Mouse (Mus musculus) intestine, embryonic 15.5 days (tissue): ENCODE results near the gene Gpx3. TPM values are rescaled to one million over a fixed set of nuclear protein-coding genes. Genes with fewer than 3 reads are reported as not detected.
"Not testable (repeated sequence)": the region's sequence is repeated elsewhere in the genome, so short reads cannot be mapped to it uniquely, and the experiment has no call there.

Source experiments
- ATAC-seq: fragments of 200-750 bp; cut with Nextera tagmentation; 2 replicates; pipeline ENCODE4 v1.8.0; 2017; ENCODE audit warnings: moderate TSS enrichment, moderate library complexity
- H3K27ac ChIP-seq: fragments of 300-500 bp; sonication (generic); 2 replicates; pipeline ENCODE4 v1.5.1; 2015; ENCODE audit warnings: mild to moderate bottlenecking, inconsistent platforms
- H3K27me3 ChIP-seq: fragments of 300-500 bp; sonication (generic); replicated peaks from 2 replicates; pipeline ENCODE4 v1.6.1; 2015; ENCODE audit warnings: inconsistent platforms
- H3K36me3 ChIP-seq: fragments of 300-500 bp; sonication (generic); 2 replicates; pipeline ENCODE4 v1.6.1; 2015; ENCODE audit warnings: inconsistent platforms
- H3K4me1 ChIP-seq: fragments of 300-500 bp; sonication (generic); replicated peaks from 2 replicates; pipeline ENCODE4 v1.6.1; 2015; ENCODE audit warnings: inconsistent platforms
- H3K4me2 ChIP-seq: fragments of 300-500 bp; sonication (generic); replicated peaks from 2 replicates; pipeline ENCODE4 v1.6.1; 2015; ENCODE audit warnings: mild to moderate bottlenecking, inconsistent platforms
- H3K4me3 ChIP-seq: fragments of 300-500 bp; sonication (generic); replicated peaks from 2 replicates; pipeline ENCODE4 v1.5.1; 2015; ENCODE audit warnings: inconsistent platforms
- H3K9ac ChIP-seq: fragments of 300-500 bp; sonication (generic); 2 replicates; pipeline ENCODE4 v1.6.1; 2015; ENCODE audit warnings: inconsistent platforms
- H3K9me3 ChIP-seq: fragments of 300-500 bp; sonication (generic); 2 replicates; pipeline ENCODE4 v1.6.1; 2016; ENCODE audit warnings: inconsistent platforms
- WGBS: fragments of 180-500 bp; shearing (Covaris S2); methylation state at CpG from one replicate; pipeline ENCODE4 v1.1.7; 2015; 5-methylcytosine and 5-hydroxymethylcytosine counted together
- polyA plus RNA-seq: library from polyadenylated mRNA; unstranded; fragments of >200 nt; fragmentation: Nextera tagmentation; extraction: Ambion mirVana; gene quantifications from 2 replicates; pipeline ENCODE4 v1.2.1, GENCODE M21; 2015

The Gpx3 gene
- polyA plus RNA-seq, 1 experiment from 2014 or later = 308 TPM

DNA sequence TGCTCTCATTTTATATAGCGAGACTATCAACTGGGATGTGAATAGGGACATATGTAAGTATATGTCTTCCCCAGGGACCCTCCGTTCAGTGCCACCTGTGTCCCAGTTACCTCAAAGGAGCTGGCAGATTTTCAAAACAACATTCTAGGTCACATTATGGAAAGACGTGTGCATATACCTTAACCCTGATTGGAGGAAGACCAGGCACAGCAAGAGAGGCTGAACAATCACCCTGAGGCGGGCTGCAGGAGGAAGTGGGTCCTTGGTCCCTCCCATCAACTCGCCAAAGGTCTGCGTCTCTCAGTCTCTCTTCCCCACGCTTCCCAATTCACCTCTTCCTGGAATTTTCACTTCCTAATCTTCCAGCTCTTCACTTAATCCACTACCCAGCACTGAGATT, 54.7 kb downstream of the Gpx3 start:
- no peaks in the 10 kb centered on the region for H3K27me3 ChIP-seq
- H3K27ac ChIP-seq = no peak overlapping the region
- no peak overlapping the region for H3K9ac ChIP-seq
- 65% methylated on average over 7 of the region's 7 CpGs for WGBS
- H3K4me1 ChIP-seq = peaks cover 14% of the 10 kb centered on the region
- ATAC-seq = no peak
- no peaks in the 10 kb centered on the region for H3K36me3 ChIP-seq
- no peaks in the 10 kb centered on the region for H3K9me3 ChIP-seq
- H3K4me3 ChIP-seq = no peak overlapping the region
- H3K4me2 ChIP-seq = no peak overlapping the region

DNA sequence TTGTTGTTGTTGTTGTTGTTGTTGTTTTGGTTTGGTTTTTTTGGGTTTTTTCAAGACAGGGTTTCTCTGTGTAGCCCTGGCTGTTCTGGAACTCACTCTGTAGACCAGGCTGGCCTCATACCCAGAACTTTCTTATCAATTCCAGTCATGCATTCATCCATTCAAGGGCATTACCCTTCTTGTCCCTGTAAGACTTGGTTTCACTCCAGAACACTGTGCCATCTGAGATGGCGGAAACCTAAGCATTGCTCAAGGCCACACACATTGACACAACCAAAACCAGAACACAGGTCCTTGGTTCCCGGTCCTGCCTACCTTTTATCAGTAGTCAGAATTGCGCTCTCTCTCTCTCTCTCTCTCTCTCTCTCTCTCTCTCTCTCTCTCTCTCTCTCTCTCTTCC, 55.5 kb downstream of the Gpx3 start:
- H3K4me2 ChIP-seq, H3K27ac ChIP-seq, H3K9me3 ChIP-seq, H3K27me3 ChIP-seq, H3K9ac ChIP-seq, H3K36me3 ChIP-seq, H3K4me3 ChIP-seq, ATAC-seq: not testable (repeated sequence)
- peaks cover 17% of the 10 kb centered on the region for H3K4me1 ChIP-seq
- WGBS = 92% methylated on average over 3 of the region's 3 CpGs

DNA sequence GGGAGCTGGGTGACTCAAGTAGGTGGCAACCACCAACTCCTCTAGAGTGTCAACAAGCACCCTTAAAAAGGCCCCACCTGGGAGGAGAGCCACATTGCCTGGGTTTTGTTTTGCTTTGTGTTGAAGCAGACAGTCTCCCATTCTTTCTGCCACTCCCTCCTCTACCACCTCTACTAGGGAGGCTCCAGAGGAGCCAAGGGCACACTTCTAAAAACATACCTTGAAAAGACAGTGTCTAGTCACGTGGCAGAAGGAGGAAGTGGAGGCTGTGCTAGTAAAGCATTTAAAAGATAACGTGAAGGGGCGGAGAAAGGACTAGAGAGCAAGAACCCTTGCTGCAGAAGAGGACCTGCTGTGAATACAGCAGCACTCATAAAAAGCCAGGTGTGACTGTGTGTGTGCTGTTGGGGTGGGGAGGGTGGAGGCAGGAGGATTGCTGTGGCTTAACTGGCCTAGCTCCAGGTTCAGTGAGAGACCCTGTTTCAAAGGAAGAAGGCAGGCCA, 56.4 kb downstream of the Gpx3 start:
- Histone ChIP-seq H3K9ac (no peak overlapping the region), H3K27me3 (no peaks in the 10 kb centered on the region), H3K36me3 (no peaks in the 10 kb centered on the region), H3K4me1 (peaks cover 19% of the 10 kb centered on the region), H3K4me3 (no peak overlapping the region), H3K4me2 (no peak overlapping the region; the same call in 1 of the 2 replicates), H3K9me3 (no peaks in the 10 kb centered on the region), H3K27ac (peak overlapping the region; percentile 45)
- 23% methylated on average over 3 of the region's 3 CpGs for WGBS
- peak; percentile 42 for ATAC-seq

Other genes starting within 250 kb of the Gpx3 start
- gene Cdc42se2, start 114.8 kb upstream of the Gpx3 start, polyA plus RNA-seq = 70.6 and 72.5 TPM in 2 replicates
- 8.9 and 9.4 TPM in 2 replicates for gene Lyrm7, start 41.5 kb upstream of the Gpx3 start, polyA plus RNA-seq
- 705 and 851 TPM in 2 replicates for gene Hint1, start 36.1 kb upstream of the Gpx3 start, polyA plus RNA-seq
- gene Tnip1, start 60.5 kb downstream of the Gpx3 start, polyA plus RNA-seq = 22.7 and 24.5 TPM in 2 replicates
- 261 and 262 TPM in 2 replicates for gene Anxa6, start 131.0 kb downstream of the Gpx3 start, polyA plus RNA-seq
- gene Ccdc69, start 175.7 kb downstream of the Gpx3 start, polyA plus RNA-seq = 2.0 and 2.6 TPM in 2 replicates
- 19.3 and 20.9 TPM in 2 replicates for gene Gm2a, start 195.7 kb downstream of the Gpx3 start, polyA plus RNA-seq
- gene Slc36a3, start 249.3 kb downstream of the Gpx3 start, polyA plus RNA-seq = not detected in 2 replicates